Mouse (Mus musculus) cortical plate, adult 2 months (tissue): ENCODE data around the gene Eif3i. TPM values are rescaled to one million over a fixed set of nuclear protein-coding genes. Genes with fewer than 3 reads are reported as not detected.

ENCODE experiments used
- H3K27ac ChIP-seq: fragments of 200-500 bp; 2 replicates; pipeline ENCODE4 v1.5.1; 2012; ENCODE audit warnings: low read length, control low read depth, inconsistent platforms; ENCODE audit not compliant: insufficient read depth
- H3K4me1 ChIP-seq: fragments of 200-500 bp; 2 replicates; pipeline ENCODE4 v1.6.1; 2011; ENCODE audit warnings: low read length; ENCODE audit not compliant: control insufficient read depth, insufficient read depth
- H3K4me3 ChIP-seq: fragments of 200-500 bp; 2 replicates; pipeline ENCODE4 v1.5.1; 2011; ENCODE audit warnings: mild to moderate bottlenecking, low read length, control low read depth; ENCODE audit not compliant: insufficient read depth
- CTCF ChIP-seq: fragments of 200-500 bp; IDR thresholded peaks from 2 replicates; pipeline ENCODE4 v1.5.1; 2011; ENCODE audit warnings: mild to moderate bottlenecking, control low read depth, low read length; ENCODE audit not compliant: insufficient read depth; ENCODE audit errors: extremely low read depth
- POLR2A ChIP-seq: fragments of 200-500 bp; IDR thresholded peaks from 2 replicates; pipeline ENCODE4 v1.6.1; 2011; ENCODE audit warnings: mild to moderate bottlenecking, low read length, control low read depth; ENCODE audit not compliant: insufficient read depth; ENCODE audit errors: extremely low read depth
- polyA plus RNA-seq: library from polyadenylated mRNA; depleted of rRNA; stranded (reverse); fragments of >200 nt; gene quantifications from 2 replicates; pipeline ENCODE4 v1.2.3, GENCODE M21; 2012

The Eif3i gene
- polyA plus RNA-seq, 1 experiment = 228 TPM

GRCm38 (mm10) chr4:129610026-129610425 lies 9.6 kb upstream of the Eif3i start:
- 0 out of 2 replicates have a peak, but pooled peaks have one; percentile 3 for TF ChIP-seq POLR2A
- no peak for TF ChIP-seq CTCF
- Histone ChIP-seq H3K4me1 (0 out of 2 replicates have a peak, but pooled peaks cover 1% of the 10 kb centered on the region), H3K27ac (no peak overlapping the region), H3K4me3 (no peak overlapping the region)

- Histone ChIP-seq H3K4me3 (no peak overlapping the region), H3K27ac (0 out of 2 replicates have a peak overlapping the region, but pooled peaks have one; percentile 13), H3K4me1 (0 out of 2 replicates have a peak, but pooled peaks cover 1% of the 10 kb centered on the region)
- TF ChIP-seq POLR2A = no peak
- no peak for TF ChIP-seq CTCF
Observed at GRCm38 (mm10) chr4:129609139-129609631, 8.7 kb upstream of the Eif3i start.

DNA sequence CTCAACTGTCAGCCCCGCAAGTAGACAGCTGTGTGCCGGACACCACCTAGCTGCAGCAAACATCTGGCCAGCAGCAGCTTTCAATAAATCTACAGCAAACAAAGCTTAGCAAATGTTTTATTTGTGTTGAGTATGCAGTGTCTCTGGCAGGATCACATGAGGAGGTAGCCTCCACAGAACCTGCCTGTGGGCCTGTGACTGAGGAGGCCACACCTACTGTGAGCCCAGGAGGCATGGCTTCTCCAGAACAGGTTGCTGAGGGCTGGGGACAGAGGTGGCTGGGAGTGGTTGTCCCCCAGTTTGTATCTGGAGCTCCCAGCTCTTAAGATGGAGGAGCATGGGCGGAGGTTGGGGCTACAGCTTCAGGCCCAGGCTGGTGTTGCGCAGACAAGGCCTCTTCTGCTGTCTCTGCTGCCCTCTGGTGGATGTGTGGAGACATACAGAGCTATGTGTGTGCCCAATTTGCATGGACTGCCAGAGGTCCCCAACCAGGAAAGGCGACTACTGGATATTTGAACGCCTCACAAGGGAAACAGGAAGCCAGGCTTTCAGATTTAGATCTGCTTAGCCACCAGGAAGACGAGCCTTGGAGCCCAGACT lies 8.1 kb upstream of the Eif3i start:
- TF ChIP-seq CTCF (peak; percentile 93), POLR2A (peak; percentile 73; the same call in 1 of the 2 replicates)
- no peak overlapping the region for H3K4me3 ChIP-seq

DNA sequence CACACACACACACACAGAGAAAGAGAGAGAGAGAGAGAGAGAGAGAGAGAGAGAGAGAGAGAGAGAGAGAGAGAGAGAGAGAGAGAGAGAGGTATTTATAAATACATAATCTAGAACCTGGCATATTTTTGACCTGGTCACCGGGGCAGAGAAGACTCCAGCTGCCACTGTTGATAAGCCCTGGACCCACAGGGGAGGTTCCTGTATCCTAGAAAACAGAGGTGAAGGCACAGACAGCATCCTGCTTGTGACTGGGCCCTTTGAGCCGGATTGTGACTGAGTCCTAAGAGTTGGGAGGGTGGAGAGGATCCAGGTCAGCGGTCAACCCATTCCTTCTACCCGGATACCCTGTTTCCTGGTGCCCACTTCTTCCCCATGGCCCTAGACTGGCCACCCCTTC lies 11.6 kb downstream of the Eif3i start:
- Histone ChIP-seq H3K4me3 (no peak overlapping the region), H3K27ac (no peak overlapping the region), H3K4me1 (no peaks in the 10 kb centered on the region)
- no peak for TF ChIP-seq POLR2A
- no peak for TF ChIP-seq CTCF

More for the DNA sequence above, 8.1 kb upstream of the Eif3i start:
- 0 out of 2 replicates have a peak, but pooled peaks cover 1% of the 10 kb centered on the region for H3K4me1 ChIP-seq
- peak overlapping the region; percentile 19 for H3K27ac ChIP-seq

DNA sequence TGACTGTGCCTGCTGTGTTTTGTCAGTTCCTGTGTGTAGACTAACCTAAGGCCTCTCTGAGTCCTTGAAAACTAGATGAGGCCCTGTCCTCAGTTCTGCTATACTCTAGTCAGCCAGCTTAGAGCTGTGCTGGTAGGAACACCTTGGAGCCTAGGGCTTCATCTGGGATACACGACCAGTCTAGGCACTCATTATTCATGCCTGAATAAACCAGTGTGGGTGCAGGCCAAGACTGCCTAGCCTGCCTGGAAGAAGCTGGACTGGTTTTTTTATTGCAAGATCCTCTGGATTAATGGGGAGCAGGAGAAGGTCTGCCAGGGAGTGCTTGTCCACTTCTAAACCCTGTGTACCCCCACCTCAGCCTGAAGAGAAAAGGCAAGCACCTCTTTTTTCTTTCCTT lies 13.5 kb downstream of the Eif3i start:
- H3K4me3 ChIP-seq = no peak overlapping the region
- no peak overlapping the region for H3K27ac ChIP-seq
- no peaks in the 10 kb centered on the region for H3K4me1 ChIP-seq
- TF ChIP-seq CTCF (no peak), POLR2A (no peak)

DNA sequence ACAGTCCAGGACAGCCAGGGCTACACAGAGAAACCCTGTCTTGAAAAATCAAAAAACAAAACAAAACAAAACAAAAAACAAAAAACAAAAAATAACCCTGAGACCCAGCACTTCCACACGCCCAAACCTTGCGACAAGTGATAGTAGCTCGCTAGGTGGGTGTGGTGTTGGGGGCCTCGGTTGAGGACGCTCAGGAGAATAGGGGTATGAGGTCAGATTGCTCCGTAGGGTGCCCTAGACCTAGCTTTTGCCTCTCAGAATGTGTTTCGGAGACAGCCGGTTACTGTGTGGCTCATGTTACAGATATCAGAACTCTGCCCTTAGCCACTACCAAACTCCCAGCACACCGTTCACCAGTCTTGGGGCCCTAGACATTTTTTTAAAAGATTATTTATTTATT lies 14.7 kb downstream of the Eif3i start:
- no peak overlapping the region for H3K27ac ChIP-seq
- TF ChIP-seq POLR2A (no peak), CTCF (no peak)
- H3K4me1 ChIP-seq = no peaks in the 10 kb centered on the region
- no peak overlapping the region for H3K4me3 ChIP-seq

GRCm38 (mm10) chr4:129584884-129585608 lies 15.4 kb downstream of the Eif3i start:
- Histone ChIP-seq H3K27ac (no peak overlapping the region), H3K4me3 (peak overlapping the region; percentile 35), H3K4me1 (no peaks in the 10 kb centered on the region)
- no peak for TF ChIP-seq POLR2A
- TF ChIP-seq CTCF = peak; percentile 62

- H3K4me1 ChIP-seq = no peaks in the 10 kb centered on the region
- TF ChIP-seq CTCF = no peak
- no peak for TF ChIP-seq POLR2A
- H3K27ac ChIP-seq = no peak overlapping the region
- 0 out of 2 replicates have a peak overlapping the region, but pooled peaks have one; percentile 35 for H3K4me3 ChIP-seq
Observed at GRCm38 (mm10) chr4:129584370-129584769, 16.1 kb downstream of the Eif3i start.

DNA sequence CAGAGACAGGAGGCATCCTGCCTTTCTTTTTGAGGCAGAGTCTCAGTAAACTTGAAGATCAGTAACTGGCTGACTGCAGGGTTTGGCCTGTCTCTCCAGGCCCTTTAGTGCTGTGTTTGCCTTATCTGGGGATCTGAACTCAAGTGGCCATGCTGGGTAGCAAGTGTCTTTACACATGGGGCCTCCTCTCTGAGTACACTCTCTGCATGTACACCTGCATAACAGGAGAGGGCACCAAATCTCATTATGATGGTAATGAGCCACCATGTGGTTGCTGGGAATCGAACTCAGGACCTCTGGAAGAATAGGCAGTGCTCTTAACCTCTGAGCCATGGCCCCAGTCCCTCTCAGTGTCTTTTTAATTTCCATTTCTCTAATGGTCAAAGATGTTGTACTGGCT lies 18.2 kb downstream of the Eif3i start:
- Histone ChIP-seq H3K4me3 (no peak overlapping the region), H3K4me1 (no peaks in the 10 kb centered on the region), H3K27ac (no peak overlapping the region)
- TF ChIP-seq POLR2A (no peak), CTCF (no peak)
